17 mouse cellular contexts compared by ENCODE assay signal in the genomic region with DNA sequence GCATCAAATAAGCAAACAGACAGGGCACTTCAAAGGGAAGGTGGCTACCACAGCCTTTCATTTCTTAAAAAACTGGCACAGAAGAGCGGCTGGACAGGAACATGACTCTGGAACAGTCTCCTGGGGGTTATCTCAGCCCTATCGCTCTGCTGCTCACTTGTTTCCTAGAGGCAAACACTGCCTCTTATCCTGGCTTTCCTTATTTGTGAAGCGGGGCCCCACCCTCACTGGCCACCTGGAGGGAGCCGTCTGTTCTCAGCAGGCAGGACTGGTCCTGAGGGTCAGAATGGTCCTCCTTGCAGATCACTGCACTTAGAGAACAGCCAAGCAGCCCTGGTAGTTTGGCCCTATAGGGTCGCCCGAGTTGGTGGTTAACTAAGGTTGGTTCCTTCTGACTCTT.
"Had no signal": no experiment of that assay in that cellular context is flagged by ENCODE, and none has a peak within 500 bp of the region (broad histone marks: within the 10 kb centered on the region; RNA-seq: fewer than 3 reads in every experiment).

No protein-coding gene starts in this region.

- H3K27me3 ChIP-seq: neural tube, embryonic 13.5 days had no signal

- H3K4me1 ChIP-seq: midbrain, embryonic 10.5 days; neural tube, embryonic 13.5 days had no signal

- H3K4me2 ChIP-seq: limb, embryonic 13.5 days; lung, embryonic 14.5 days; neural tube, embryonic 13.5 days had no signal

- H3K9ac ChIP-seq: limb, embryonic 13.5 days; liver, embryonic 14.5 days; lung, embryonic 14.5 days; neural tube, embryonic 13.5 days had no signal

- ATAC-seq: hindbrain, embryonic 16.5 days; inflammation-experienced regulatory T-cells, adult 6 months; midbrain, embryonic 16.5 days had no signal

- H3K27ac ChIP-seq: limb, embryonic 13.5 days; midbrain, embryonic 10.5 days; neural tube, embryonic 13.5 days had no signal

- H3K36me3 ChIP-seq: limb, embryonic 13.5 days; midbrain, embryonic 10.5 days; neural tube, embryonic 13.5 days had no signal

- H3K4me3 ChIP-seq: limb, embryonic 13.5 days; midbrain, embryonic 10.5 days; neural tube, embryonic 13.5 days had no signal

- DNase-seq: kidney, adult 2 months; kidney, postnatal 25 days; layer of hippocampus, adult 9-11 months; layer of hippocampus, postnatal 36 days; left cerebral cortex, postnatal 4 days; lung, embryonic 14.5 days; lung, postnatal 10 days; lung, postnatal 4 days; right cerebral cortex, postnatal 25 days; thymus, postnatal 4 days had no signal

- H3K9me3 ChIP-seq: limb, embryonic 13.5 days; midbrain, embryonic 10.5 days; neural tube, embryonic 13.5 days had no signal
